10 mouse cellular contexts compared by ENCODE assay signal in the genomic region with DNA sequence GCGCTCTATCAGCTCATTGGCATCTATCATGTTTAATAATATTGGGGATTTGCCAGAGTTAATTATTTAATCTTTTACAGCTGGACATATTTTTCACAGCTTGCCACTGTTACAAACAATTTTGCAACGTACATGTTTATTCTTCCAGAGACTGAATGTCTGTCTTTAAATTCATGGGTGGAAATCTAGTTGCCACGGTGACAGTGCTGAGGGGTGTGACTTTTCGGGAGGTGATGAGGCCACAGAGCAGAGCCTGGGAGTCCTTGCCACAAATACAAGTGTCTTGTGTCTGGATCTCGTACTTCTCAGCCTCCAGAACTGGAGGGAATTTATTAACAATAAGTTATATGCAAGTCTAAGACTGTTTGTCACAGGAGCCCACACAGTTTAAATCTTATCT.
"Had no signal": no experiment of that assay in that cellular context is flagged by ENCODE, and none has a peak within 500 bp of the region (broad histone marks: within the 10 kb centered on the region; RNA-seq: fewer than 3 reads in every experiment).

No protein-coding gene starts in this region.

- H3K9me3 ChIP-seq: limb, embryonic 15.5 days; liver, embryonic 12.5 days; midbrain, embryonic 13.5 days had no signal

- H3K4me1 ChIP-seq: liver, embryonic 12.5 days; midbrain, embryonic 13.5 days had no signal

- H3K4me3 ChIP-seq: left cerebral cortex, adult 2 months; limb, embryonic 15.5 days; liver, embryonic 12.5 days; midbrain, embryonic 13.5 days had no signal

- H3K4me2 ChIP-seq: limb, embryonic 15.5 days; liver, embryonic 12.5 days; midbrain, embryonic 13.5 days had no signal

- H3K9ac ChIP-seq: limb, embryonic 15.5 days; liver, embryonic 12.5 days; midbrain, embryonic 13.5 days had no signal

- H3K27me3 ChIP-seq: limb, embryonic 15.5 days; liver, embryonic 12.5 days; midbrain, embryonic 13.5 days had no signal

- H3K27ac ChIP-seq: left cerebral cortex, adult 2 months; limb, embryonic 15.5 days; liver, embryonic 12.5 days; midbrain, embryonic 13.5 days had no signal

- ATAC-seq: intestine, postnatal 0 days; liver, embryonic 12.5 days; midbrain, embryonic 13.5 days had no signal

- H3K36me3 ChIP-seq: limb, embryonic 15.5 days; liver, embryonic 12.5 days; midbrain, embryonic 13.5 days had no signal

- DNase-seq: kidney, adult 8-10 months; kidney, postnatal 25 days; right cerebral cortex, adult 18-20 months; right cerebral cortex, postnatal 25 days; thymus, postnatal 36 days had no signal
